Mouse (Mus musculus): ENCODE measurements around the gene Rbm38. TPM values are rescaled to one million over a fixed set of nuclear protein-coding genes. Genes with fewer than 3 reads are reported as not detected.

Gene Rbm38
- polyA plus RNA-seq, 1 experiment from 2014 or later, result 119 TPM

- DNase-seq (ENCODE audit: extremely low spot score, low spot score), result no peak
- Histone ChIP-seq H3K4me3 (no peak overlapping the region), H3K27ac (no peak overlapping the region), H3K9me3 (no peaks in the 10 kb centered on the region), H3K4me1 (peaks cover 39% of the 10 kb centered on the region), H3K36me3 (replicated peaks) (no peaks in the 10 kb centered on the region), H3K27me3 (ENCODE audit: poor library complexity, severe bottlenecking) (no peaks in the 10 kb centered on the region)
- WGBS, result 85% methylated on average over 10 of the region's 10 CpGs
Measured at GRCm38 (mm10) chr2:173056303-173056881, 36.1 kb downstream of the Rbm38 start.

DNA sequence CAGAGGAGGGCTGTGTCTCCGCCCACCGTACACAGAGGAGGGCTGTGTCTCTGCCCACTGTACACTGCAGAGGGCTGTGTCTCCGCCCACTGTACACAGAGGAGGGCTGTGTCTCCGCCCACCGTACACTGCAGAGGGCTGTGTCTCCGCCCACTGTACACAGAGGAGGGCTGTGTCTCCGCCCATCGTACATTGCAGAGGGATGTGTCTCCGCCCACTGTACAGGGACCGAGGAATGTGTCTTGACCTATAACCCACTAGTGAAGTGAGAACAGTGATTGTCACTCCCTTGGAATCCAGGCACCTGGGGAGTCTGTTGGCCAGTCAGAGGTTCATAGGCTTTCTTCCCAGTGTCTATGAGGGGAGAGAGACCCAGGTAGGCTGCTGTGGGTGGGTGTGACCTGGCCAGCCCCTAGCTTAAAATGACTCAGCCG, 36.6 kb downstream of the Rbm38 start:
- 80% methylated on average over 11 of the region's 11 CpGs for WGBS
- H3K4me3 ChIP-seq, result no peak overlapping the region

DNA sequence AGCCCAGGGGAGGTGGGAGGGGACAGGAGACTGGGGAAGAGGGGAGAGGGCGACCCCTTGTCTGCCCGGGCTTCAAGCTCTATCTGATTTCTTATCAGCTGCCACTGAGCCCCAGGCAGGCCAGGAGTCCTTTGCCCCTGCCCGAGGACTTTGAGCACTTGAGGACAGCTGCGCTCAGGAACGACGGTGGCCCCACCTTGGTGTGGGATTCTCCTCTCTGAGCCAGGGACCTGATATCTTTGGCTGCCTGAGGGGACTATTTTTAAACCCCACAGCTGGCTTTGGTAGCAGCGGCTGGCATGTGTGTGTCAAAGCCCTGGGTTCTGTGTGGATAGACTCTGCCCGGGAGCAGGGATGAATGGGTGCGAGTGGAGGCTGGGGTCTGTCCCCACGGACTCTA, 37.3 kb downstream of the Rbm38 start:
- Histone ChIP-seq H3K4me1 (peaks cover 46% of the 10 kb centered on the region), H3K36me3 (replicated peaks) (no peaks in the 10 kb centered on the region), H3K27ac (peak overlapping the region; percentile 44; the same call in 1 of the 2 replicates), H3K4me3 (no peak overlapping the region), H3K27me3 (ENCODE audit: poor library complexity, severe bottlenecking) (no peaks in the 10 kb centered on the region), H3K9me3 (no peaks in the 10 kb centered on the region)
- DNase-seq (ENCODE audit: extremely low spot score, low spot score), result no peak
- 81% methylated on average over 10 of the region's 10 CpGs for WGBS

More for the DNA sequence above, 36.6 kb downstream of the Rbm38 start:
- H3K27ac ChIP-seq, result no peak overlapping the region
- H3K27me3 ChIP-seq (ENCODE audit: poor library complexity, severe bottlenecking), result no peaks in the 10 kb centered on the region
- H3K36me3 ChIP-seq (replicated peaks), result no peaks in the 10 kb centered on the region
- DNase-seq (ENCODE audit: extremely low spot score, low spot score), result no peak
- no peaks in the 10 kb centered on the region for H3K9me3 ChIP-seq
- H3K4me1 ChIP-seq, result peaks cover 42% of the 10 kb centered on the region

DNA sequence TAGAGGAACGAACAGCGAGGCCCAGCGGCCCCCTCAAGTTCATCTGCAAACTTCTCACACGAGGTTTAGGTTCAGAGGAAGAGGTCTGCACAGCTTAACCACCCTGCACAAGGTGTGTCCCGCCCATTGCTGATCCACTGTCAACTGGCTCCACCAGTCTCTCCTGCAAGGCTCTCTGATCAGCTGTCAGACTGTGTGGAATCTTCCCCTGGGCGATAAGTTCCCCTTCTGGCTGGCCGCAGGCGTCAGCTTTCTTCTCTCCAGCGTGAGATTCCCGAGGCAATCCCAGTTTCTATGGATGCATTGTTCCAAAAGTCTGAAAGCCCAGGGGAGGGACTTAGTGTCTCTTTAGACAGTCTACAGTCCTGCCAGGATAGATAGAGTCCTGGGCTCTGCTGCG, 38.0 kb downstream of the Rbm38 start:
- WGBS, result 39% methylated on average over 11 of the region's 11 CpGs
- H3K4me3 ChIP-seq, result no peak overlapping the region
- H3K9me3 ChIP-seq, result no peaks in the 10 kb centered on the region
- DNase-seq (ENCODE audit: extremely low spot score, low spot score), result no peak
- peak overlapping the region; percentile 44; the same call in 1 of the 2 replicates for H3K27ac ChIP-seq
- no peaks in the 10 kb centered on the region for H3K27me3 ChIP-seq (ENCODE audit: poor library complexity, severe bottlenecking)
- H3K36me3 ChIP-seq (replicated peaks), result no peaks in the 10 kb centered on the region
- H3K4me1 ChIP-seq, result peaks cover 46% of the 10 kb centered on the region

DNA sequence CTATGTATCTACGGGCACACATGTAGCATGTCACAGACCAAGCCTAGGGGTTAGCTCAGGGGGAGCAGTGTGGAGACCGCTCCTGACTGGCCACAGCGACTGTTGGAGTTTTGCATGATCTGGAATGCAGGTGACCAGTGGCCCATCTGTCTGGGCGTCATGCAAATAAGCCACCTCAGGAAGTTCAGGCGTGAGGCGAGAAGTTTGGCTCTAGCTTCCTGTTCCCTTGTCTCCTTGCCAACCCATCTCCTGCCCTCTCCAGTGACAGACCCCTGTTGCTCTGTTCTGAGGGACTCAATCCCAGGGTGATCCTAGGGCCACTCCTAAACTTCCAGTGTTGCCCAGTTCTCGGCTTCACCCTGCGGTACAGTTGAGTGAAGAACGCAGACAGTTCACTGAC, 40.2 kb downstream of the Rbm38 start:
- Histone ChIP-seq H3K4me3 (no peak overlapping the region), H3K9me3 (no peaks in the 10 kb centered on the region), H3K36me3 (replicated peaks) (no peaks in the 10 kb centered on the region), H3K27me3 (ENCODE audit: poor library complexity, severe bottlenecking) (no peaks in the 10 kb centered on the region), H3K27ac (0 out of 2 replicates have a peak overlapping the region, but pooled peaks have one; percentile 11), H3K4me1 (peaks cover 46% of the 10 kb centered on the region)
- 87% methylated on average over 9 of the region's 9 CpGs for WGBS
- no peak for DNase-seq (ENCODE audit: extremely low spot score, low spot score)

- Histone ChIP-seq H3K36me3 (replicated peaks) (no peaks in the 10 kb centered on the region), H3K4me1 (peaks cover 41% of the 10 kb centered on the region), H3K27ac (peak overlapping the region; percentile 56), H3K9me3 (no peaks in the 10 kb centered on the region), H3K4me3 (no peak overlapping the region), H3K27me3 (ENCODE audit: poor library complexity, severe bottlenecking) (no peaks in the 10 kb centered on the region)
- DNase-seq (ENCODE audit: extremely low spot score, low spot score), result no peak
- 81% methylated on average over 15 of the region's 15 CpGs for WGBS
Measured at GRCm38 (mm10) chr2:173061443-173062351, 41.4 kb downstream of the Rbm38 start.

DNA sequence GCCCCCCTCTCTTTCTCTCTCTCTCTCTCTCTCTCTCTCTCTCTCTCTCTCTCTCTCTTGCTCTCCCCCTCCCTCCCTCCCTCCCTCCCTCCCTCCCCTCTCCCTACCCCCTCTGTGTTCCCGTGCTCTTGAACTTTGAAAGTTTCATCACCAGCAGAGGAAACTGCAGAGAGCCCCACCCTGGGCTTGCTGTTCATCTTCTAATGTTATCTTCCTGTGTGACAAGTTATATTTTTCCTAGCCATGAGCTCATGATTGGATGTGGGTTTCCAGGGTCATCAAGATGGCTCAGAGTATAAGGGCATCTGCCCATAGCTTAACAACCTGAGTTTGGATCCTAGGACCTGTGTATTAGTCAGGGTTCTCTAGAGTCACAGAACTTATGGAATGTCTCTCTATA, 42.9 kb downstream of the Rbm38 start:
- Histone ChIP-seq H3K4me1 (peaks cover 26% of the 10 kb centered on the region), H3K36me3 (replicated peaks) (no peaks in the 10 kb centered on the region), H3K27ac (no peak overlapping the region), H3K27me3 (ENCODE audit: poor library complexity, severe bottlenecking) (no peaks in the 10 kb centered on the region), H3K4me3 (no peak overlapping the region), H3K9me3 (peaks cover 7% of the 10 kb centered on the region)
- DNase-seq (ENCODE audit: extremely low spot score, low spot score), result no peak
- WGBS, result 100% methylated on average over 1 of the region's 1 CpGs

- no peak for DNase-seq (ENCODE audit: extremely low spot score, low spot score)
- H3K27ac ChIP-seq, result no peak overlapping the region
- WGBS, result 90% methylated on average over 2 of the region's 2 CpGs
- no peaks in the 10 kb centered on the region for H3K27me3 ChIP-seq (ENCODE audit: poor library complexity, severe bottlenecking)
- H3K4me1 ChIP-seq, result peaks cover 20% of the 10 kb centered on the region
- no peaks in the 10 kb centered on the region for H3K36me3 ChIP-seq (replicated peaks)
- no peak overlapping the region for H3K4me3 ChIP-seq
- H3K9me3 ChIP-seq, result peaks cover 13% of the 10 kb centered on the region
Measured at GRCm38 (mm10) chr2:173064864-173065263, 44.6 kb downstream of the Rbm38 start.

DNA sequence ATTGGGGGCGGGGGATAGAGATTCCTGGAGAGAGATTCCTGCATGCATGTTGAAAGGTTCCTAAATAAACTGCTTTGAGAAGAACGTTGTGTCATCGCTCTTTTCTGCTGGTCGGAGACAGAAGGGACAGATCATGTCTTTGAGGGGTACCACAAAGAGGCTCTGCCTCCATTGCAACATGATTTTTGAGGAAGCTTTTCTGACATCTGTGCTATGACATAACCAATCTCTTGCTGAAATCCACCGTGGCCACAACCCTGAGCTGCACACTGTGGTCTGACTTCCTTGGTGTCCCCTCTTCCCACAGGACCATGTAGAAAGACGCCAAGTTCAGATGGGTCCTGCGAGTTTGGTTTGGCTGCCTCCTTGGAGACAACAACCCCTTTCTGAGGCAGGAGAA, 52.6 kb downstream of the Rbm38 start:
- Histone ChIP-seq H3K4me1 (no peaks in the 10 kb centered on the region), H3K9me3 (peaks cover 13% of the 10 kb centered on the region), H3K27me3 (ENCODE audit: poor library complexity, severe bottlenecking) (no peaks in the 10 kb centered on the region), H3K36me3 (replicated peaks) (no peaks in the 10 kb centered on the region), H3K4me3 (no peak overlapping the region), H3K27ac (no peak overlapping the region)
- 93% methylated on average over 7 of the region's 7 CpGs for WGBS
- no peak for DNase-seq (ENCODE audit: extremely low spot score, low spot score)

DNA sequence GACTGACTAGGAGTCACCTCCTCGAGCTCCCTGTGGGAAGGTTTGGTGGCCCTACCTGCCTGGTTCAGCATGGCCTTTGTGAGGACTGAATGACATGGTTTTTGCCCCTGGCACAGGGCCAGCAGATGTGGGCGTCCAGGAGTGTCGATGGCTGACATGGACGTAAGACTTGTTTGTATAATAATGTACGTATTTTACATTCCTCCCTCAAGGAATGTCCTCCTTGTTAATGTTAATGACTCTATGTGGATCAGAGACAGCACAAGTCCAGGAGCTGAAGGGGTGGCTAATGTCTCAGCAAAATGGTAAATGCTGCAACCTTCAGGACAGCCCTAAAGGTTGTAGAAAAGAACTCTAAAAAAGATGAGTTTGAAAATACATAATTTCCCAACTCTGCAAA, 53.4 kb downstream of the Rbm38 start:
- H3K36me3 ChIP-seq (replicated peaks), result no peaks in the 10 kb centered on the region
- WGBS, result 84% methylated on average over 5 of the region's 5 CpGs
- H3K27ac ChIP-seq, result no peak overlapping the region
- H3K9me3 ChIP-seq, result peaks cover 6% of the 10 kb centered on the region
- no peaks in the 10 kb centered on the region for H3K4me1 ChIP-seq
- no peaks in the 10 kb centered on the region for H3K27me3 ChIP-seq (ENCODE audit: poor library complexity, severe bottlenecking)
- no peak overlapping the region for H3K4me3 ChIP-seq
- no peak for DNase-seq (ENCODE audit: extremely low spot score, low spot score)

DNA sequence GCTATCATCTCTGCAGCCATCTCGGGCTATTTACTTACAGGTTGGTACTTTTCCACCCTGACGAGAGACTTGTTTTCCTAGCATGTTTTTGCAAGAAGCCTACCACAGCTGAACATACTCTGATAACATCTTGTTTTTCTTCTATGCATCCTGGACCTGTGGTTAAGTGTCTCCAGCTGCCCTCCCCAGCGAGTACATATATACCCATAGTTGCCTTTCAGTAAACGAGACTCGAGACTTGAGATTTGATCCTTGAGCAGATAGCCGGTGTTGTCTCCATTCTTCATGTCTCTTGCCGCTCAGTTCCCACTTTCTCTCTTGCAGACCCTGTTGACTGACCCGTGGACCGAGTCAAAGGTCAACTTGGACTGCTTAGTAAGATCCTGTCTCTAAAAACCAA, 56.6 kb downstream of the Rbm38 start:
- Histone ChIP-seq H3K27me3 (ENCODE audit: poor library complexity, severe bottlenecking) (0 out of 2 replicates have a peak, but pooled peaks cover 6% of the 10 kb centered on the region), H3K9me3 (peaks cover 5% of the 10 kb centered on the region), H3K36me3 (replicated peaks) (no peaks in the 10 kb centered on the region), H3K4me1 (0 out of 2 replicates have a peak, but pooled peaks cover 7% of the 10 kb centered on the region), H3K27ac (no peak overlapping the region), H3K4me3 (no peak overlapping the region)
- DNase-seq (ENCODE audit: extremely low spot score, low spot score), result no peak
- WGBS, result 85% methylated on average over 9 of the region's 9 CpGs

DNA sequence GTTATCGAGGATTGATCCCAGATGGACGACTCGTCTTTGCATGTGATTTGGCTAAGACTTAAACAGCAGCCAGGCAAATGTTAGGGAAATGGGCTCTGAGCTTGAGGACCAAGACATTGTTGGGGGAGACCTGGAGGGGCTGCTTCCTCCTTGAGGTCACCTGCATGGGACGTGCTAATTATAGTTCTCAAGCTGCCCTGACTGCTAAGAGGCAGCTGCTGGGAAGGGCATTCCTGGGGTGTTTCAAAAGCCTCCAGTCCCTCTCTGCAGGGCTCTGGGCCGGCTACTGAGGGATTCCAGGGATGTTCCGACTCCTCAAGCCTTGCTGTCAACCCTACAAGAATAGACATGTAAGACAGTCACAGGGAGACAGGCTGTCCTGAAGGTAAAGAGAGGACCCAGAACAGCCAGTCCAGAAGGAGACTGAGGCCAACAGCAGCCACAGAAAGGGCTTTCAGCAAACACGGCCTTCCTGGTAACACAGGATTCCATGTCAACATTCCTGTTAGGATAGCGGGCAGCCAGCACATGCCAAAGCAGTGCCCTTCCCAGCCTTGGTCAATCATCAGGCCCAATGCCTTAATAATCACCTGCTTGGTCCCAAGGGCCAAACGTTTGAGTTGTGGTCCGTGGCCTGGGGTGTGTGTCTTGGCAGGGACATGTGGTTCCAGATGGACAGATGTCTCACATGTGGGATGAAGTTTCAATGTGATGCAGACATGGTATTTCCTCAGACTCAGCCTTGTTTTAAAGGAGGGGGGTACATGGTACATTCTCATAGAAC, 59.7 kb downstream of the Rbm38 start:
- no peaks in the 10 kb centered on the region for H3K36me3 ChIP-seq (replicated peaks)
- DNase-seq (ENCODE audit: extremely low spot score, low spot score), result no peak
- 0 out of 2 replicates have a peak, but pooled peaks cover 6% of the 10 kb centered on the region for H3K27me3 ChIP-seq (ENCODE audit: poor library complexity, severe bottlenecking)
- no peak overlapping the region for H3K4me3 ChIP-seq
- WGBS, result 59% methylated on average over 10 of the region's 10 CpGs
- H3K4me1 ChIP-seq, result peaks cover 18% of the 10 kb centered on the region
- no peak overlapping the region for H3K27ac ChIP-seq
- H3K9me3 ChIP-seq, result no peaks in the 10 kb centered on the region
